Mouse (Mus musculus) ES-CJ7 (cell line): ENCODE data around the gene Lrp5.

Experiments used
- DNase-seq: peaks from one replicate; pipeline ENCODE4 v3.0.0; 2011; ENCODE audit warnings: low read depth, low spot score

The Lrp5 gene

DNA sequence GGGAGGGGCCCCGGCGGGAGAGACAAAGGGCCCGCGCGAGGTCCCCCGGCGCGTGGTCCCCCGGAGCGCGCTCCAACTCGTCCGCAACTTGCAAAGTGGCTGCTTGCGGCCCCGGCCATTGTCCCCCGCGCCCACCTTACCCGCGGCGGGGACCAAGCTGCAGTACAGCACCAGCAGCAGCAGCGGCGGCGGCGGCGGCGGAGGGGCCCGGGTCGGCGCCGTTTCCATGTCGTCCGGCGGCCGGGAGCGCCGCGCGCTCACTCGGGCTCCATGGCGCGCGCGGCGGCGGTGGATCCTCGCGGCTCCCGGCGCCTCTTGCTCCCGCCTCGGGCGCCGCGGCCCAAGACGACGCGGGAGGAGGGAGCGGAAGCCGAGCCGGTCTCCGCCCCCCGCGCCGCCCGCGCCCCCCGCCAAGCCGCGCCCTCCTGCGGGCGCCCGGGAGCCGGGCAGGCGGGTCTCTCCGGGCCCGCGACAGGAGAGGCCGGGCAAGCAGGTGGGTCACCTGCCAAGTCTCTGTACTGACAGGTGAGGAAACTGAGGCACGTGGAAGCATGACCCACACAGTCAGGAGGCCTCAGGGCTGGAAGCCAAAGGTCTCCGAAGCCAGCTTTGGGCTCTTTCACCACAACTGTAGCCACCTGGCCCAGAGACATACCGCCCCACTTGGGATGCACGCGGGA is at the start of gene Lrp5:
Gene Lrp5, minus strand, starts transcription at position 350 of the 680 bp plus-strand sequence.
- no peak for DNase-seq

DNA sequence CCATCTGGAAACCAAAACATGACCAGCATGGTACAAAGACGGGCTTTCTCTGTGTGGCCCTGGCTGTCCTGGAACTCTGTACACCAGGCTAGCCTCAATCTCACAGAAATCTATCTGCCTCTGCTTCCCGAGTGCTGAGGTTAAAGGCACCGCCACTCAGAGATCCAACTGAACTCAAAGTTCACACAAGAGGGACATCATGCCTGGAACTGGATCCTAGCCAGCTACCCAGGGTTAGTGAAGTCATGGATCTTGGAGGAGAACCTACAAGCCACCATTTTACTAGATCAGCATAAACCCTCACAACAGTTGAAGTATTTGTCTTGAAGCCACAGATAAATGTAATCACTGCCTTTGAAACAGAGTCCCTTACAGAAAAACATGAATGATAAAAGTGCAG is 49.6 kb upstream of the Lrp5 start:
- no peak for DNase-seq

DNA sequence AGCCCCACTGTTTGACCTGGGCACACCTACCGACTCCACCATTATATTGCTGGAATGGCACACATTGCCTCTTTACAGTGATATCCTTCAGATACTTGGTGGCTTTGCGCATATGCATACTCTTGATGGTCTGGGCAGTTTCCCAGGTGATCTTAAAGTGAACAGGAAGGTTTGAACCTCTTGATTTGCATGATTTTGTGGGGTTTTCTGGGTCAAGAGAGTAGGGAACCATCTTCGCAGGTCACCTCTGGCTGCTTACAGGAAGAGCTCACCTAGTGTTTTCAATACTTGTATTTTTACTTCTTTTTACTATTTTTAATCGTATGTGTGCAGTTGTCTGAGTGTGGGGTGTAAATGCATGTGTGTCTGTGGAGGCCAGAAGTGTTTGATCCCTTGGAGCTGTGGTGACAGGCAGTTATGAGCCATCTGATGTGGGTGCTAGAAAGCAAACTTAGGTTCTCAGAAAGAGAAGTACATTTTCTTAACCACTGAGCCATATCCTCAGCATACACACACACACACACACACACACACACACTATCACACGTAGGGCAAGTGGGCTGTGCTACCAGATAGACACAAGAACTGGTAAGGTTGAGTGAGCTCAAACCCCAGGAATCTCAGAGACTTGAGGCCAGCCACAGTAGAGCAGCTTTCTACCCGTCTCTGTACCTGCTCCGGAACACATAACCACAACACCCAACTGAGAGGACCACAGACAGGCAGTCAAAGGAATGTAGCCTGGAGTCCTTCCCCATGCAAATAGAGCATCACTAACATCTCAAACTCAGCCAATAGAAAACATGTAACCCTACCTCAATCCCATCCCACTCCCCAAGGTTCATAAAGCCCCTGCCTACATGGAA is 44.6 kb upstream of the Lrp5 start:
- DNase-seq = no peak

DNA sequence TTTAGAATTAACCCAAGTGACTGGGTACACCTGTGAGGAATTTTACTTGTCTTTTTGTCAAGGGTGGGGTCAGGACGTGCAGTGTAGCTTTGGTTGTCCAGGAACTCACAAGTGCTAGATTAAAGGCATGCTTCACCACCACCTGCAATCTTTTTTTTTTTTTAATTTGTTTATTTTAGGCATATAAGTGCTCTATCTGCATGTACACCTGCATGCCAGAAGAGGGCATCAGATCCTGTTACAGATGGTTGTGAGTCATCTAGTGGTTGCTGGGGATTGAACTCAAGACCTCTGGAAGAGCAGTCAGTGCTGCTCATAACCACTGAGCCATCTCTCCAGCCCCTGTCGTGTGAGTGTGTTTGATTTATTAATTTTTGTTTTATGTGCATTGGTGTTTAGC is 42.5 kb upstream of the Lrp5 start:
- peak; percentile 51 for DNase-seq

DNA sequence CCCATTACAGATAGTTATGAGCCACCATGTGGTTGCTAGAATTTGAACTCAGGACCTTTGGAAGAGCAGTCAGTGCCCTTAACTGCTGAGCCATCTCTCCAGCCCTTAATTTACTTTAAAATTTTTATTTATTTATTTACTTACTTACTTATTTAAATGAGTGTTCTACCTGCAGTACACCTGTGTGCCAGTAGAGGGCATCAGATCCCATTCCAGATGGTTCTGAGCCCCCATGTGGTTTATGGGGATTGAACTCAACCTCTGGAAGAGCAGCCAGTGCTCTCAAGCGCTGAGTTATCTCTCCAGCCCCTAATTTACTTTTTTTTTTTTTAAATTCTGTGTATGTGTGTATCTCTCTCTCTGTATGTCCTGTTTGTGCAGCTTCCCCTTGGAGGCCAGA is 38.4 kb upstream of the Lrp5 start:
- DNase-seq = peak; percentile 87

DNA sequence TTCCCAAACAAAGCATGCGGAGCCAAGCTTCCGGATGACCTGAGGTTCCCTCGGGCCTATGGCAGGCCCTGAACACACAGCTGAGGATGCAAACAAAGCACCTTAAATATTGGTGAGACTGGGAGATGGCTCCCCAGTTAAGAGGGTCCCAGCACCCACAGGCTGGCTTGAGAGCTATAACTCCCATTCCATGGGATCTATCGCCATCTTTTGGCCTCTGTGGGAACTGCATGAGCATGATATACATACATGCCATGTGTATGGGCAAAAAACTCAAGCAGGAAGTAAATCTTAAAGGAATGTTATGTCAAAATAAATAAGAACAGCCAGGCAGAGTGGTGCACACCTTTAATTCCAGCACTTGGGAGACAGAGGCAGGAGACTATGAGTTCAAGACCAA is 37.5 kb upstream of the Lrp5 start:
- peak; percentile 75 for DNase-seq

DNA sequence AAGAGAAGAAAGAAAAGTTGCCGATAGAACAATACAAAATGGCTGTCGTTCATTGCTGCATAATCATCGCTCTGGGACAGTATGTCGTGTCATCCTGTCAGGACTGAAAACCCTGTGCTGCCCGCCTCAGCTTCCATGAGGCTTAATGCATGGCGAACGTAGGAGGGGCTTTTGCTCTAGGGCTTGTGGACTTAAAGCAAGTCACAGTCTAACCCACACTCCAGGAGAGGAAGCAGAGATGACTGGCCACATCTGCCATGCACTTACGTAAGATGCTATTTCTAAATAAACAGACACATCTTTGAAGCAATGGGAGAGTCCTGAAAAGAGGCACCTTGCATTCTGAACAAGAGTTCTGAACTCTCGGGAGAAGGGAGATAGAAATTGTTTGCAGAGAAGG is 36.8 kb upstream of the Lrp5 start:
- DNase-seq = no peak

DNA sequence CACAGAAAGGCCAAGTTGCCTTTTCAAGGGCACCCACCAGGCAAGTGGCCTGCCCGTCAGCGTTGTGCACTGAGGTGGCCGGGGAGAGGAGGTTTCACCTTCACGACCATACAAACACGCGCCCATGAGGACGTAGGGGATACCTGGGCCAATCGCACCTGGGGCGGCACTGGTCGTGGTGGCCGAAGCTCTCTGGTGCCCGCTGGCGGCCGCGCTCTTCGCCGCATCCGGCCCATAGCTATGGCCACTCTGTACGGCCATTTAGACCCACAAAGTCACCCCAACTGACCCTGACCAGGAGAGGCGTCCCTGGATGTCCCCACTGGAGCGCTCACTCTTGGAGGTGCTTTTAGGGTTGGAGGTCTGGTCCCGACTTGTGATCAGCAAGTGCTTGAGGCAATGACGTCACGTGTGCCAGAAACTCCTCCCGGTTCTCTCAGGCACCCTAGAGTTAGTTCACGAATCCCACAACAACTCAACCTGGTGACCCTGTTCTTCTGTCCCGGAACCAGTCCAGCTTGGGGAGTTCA is 33.1 kb upstream of the Lrp5 start:
- peak; percentile 82 for DNase-seq

DNA sequence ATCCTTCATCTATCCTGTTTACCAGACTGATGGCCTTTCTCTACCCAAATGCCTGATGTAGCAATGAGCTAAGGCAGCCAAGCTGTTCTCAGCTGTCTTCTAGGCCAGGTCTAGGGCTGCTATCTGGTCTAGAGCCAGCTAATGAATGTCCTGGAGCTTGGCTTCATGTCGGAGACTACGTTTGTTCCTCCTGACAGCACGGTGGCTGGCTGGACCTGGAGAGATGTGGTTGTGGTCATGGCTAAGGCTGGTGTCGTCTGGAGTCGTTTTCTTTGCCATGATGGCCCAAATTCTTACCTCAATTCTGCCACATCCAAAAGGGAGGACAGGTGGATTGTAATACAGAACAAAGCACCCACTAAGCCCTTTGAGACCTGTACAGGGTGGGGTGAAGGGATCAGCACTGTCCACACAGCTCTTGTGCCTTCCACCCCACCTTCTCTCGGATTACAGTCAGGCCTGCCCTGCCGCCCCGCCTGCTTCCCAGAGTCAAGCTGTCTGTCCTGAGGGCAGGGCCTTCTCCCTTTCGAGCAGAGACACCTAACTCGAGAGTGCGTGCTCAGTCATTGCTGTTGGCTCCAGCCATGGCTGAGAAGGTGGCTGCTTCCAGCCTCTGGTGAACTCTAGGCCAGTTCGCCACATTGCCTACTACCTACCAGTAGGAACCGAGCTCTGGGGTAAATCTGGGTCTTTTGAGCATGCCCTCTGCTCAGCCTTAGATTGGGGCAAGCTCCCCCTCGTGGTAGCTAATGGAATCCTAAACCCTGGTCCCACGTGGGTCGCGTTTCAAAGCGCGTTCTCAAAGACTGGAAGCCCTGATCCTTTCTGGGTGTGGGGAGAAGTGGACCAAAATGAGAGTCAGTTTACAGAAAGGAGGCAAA is 32.4 kb upstream of the Lrp5 start:
- DNase-seq = peak; percentile 93

DNA sequence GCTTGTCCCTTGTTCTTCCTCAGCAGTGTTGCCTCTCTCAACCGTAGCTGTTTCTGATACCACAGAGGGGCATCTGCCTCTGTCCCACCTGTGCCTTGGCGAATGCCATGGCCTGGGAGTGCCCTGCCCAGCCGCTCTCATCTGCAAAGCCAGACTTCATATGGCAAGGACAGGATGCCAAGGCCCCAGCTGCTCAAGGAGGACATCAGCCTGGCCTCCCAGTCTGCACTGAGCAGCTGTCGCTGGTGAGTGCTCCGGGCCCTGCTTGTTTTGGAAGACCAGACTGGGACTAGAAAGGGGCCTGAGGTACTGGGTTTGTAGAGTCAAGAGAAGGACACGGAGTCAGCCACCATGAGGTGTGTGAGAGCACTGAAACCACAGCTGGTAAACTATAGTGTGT is 28.0 kb upstream of the Lrp5 start:
- no peak for DNase-seq

DNA sequence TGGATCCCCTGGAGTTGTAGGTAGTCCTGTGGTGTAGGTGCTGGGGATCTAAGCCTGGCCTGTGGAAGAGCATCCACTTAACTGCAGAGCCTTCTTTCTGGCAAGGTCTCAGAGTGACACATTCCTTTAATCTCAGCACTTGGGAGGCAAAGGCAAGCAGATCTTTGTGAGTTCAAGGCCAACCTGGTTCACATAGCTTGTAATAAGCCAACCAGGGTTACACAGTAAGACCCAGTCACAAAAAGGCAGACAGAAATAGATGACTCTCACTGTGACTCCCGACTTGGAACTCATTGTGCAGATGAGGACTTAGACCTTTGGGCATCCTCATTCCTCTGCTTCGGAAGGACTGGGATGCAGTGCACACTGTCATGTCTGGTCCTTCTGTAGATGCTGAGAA is 24.1 kb upstream of the Lrp5 start:
- no peak for DNase-seq

DNA sequence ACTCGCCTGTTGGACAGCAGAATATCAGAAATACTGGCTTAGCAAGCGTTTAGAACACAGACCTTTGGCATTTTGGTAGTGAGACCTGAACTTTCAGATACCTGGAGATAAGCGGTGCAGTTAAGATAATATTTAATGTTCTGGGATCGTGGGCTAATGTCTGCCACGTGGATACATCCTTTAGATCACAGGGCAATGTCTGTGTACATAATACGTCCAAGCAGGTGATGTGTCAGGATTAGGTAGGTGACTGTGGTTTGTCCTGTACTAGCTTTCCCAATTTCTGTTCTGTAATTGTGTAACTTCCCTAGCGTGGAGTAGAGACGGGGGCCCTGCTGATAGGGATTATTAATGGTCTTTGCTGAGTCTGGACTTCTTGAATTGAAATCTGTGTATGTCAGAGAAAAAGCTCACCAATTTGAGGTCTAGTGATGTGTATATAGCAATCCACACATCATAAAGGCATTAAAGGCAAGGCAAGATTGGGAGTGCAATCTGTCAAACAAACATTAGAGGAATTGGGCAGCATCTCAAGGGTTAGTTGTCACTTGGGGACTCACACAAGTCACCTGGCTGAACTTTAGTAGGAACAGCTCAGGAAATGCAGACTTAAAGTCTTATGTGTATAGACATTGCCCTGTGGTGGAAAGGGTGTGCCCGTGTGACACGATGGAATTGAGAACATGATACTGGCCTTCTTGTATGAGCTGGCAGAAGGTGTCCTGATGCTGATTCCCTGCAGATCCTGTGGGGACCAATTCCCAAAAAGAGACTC is 22.8 kb upstream of the Lrp5 start:
- DNase-seq = no peak

DNA sequence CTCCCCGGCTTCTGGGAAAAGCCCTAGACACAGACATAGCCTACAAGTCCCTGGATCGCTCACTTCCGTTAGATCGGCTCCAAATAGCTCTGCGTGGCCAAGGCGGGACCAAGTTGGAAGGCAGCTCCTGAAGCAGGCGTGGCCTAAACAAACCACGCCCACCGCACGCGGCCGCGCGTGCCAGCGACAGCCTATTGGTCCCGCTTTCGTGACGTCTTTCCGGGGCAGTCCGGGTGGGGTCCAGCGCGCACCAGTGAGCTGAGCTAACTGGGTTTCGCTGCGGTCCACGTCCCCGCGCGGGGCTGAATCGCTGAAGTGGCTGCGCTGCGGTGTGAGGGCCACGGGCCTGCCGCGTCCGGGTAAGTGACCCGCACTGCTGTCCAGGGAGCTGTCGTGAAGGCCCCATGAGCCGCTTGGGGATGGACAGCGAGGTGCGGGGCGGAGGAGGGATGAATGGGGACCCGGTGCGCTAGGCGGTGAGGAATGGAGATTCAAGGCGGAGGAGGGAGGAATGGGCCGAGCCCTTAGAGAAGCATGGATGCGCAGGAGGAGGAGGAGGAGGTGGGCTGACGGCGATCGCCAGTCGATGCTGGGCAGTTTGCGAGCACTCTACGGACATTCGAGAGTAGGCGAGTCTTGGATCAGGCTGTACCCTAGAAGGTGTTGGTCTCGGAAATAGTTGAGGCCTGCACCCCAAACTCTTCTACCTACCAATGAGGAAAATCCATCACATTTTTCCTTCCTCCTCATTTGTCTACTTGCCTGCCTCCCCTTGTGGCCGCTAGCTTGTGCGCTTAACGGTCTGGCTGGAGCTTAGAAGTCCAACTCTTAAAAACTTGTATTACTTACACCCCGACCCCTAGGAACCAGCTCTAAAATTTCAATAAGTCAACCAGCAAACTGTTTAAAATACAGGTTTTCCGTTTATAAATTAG is 22.0 kb upstream of the Lrp5 start, which contains the start of gene 1810055G02Rik:
Gene 1810055G02Rik, plus strand, starts transcription at position 216 of the 935 bp plus-strand sequence.
- DNase-seq = peak; percentile 98

DNA sequence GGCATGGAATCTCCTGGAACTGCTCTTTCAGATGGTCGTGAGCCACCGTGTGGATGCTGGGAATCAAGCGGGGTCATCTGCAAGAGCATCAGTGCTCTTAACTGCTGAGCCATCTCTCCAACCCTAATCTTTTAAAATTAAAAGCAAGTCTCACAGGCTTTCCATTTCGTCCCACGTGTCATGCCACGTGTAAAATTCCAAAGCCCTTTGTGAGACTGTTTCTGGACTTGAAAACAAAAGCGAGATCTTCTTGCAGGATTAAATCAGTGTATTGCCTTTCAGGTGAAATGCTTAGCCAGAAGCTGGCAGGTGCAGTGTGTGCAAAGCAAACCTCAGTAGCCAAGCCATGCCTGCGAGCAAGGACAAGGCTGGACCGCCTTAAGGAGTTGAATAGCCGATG is 21.2 kb upstream of the Lrp5 start:
- DNase-seq = no peak

DNA sequence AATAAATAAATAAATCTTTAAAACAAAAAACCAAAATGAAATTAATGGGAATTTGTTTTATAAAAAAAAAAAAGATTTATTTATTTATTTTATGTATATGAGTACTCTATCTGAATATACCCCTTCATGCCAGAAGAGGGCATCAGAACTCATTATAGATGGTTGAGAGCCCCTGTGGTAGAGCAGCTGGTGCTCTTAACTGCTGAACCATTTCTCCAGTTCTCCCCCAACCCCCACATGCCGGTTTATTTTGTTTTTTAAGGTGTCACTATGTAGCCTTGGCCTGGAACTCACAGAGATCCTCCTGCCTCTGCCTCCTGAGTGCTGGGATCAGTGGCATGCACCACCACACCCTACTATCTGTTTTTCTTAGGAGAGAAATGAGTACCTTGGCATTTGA is 19.9 kb upstream of the Lrp5 start:
- DNase-seq = no peak

DNA sequence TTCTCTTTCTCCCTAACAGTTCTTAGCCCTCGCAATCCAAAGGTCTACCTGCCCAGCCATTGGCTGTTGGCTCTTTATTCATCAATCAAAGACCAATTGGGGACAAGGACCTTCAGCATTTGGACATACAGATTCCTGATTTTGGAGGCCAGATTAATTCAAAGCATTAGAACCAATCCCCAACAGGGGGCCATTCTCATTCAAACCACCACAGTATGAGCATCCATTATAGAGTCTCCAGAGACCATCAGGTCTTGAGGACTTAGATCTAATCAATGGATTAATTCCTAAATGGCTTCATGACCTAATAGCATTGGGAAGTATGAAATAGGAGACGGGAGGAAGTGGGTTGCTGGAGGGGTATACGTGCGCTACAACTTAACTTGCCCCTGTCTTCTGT is 16.1 kb upstream of the Lrp5 start:
- no peak for DNase-seq

DNA sequence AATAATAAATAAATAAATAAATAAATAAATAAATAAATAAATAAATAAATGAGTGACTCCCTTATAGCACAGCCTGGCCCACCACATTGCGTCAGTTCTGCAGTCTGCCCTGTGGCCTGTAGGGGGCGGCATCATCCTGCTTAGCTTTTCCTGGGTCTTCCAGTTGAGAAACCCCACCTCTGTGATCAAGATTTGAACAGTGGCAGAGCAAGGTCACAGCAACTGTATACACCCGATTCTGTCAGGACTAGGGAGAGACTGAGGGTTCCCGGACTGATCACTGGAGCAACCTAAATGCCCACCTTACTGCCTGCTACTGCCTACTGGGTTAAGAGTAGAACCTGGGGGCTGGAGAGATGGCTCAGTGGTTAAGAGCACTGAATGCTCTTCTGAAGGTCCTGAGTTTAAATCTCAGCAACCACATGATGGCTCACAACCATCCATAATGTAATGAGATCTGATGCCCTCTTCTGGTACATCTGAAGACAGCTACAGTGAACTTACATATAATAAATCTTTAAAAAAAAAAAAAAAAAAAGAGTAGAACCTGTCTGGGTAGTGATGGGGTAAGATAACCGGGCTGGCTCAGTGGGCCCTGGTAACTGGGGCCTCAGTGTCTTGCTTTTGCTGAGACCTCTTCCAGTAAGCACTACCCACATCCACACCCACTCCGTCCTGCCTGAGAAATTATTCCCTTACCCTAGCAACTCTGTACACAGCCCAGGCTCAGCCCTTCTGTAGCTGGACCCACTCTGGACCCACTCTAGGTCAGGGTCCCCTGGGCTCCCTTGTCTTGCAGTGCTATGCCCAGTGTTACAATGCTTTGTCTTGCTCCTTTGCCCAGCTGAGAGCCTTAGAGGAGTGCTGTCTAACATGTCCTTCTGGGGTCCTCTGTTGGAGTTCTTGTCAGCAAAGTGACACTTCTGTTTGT is 13.4 kb upstream of the Lrp5 start:
- DNase-seq = peak; percentile 89

DNA sequence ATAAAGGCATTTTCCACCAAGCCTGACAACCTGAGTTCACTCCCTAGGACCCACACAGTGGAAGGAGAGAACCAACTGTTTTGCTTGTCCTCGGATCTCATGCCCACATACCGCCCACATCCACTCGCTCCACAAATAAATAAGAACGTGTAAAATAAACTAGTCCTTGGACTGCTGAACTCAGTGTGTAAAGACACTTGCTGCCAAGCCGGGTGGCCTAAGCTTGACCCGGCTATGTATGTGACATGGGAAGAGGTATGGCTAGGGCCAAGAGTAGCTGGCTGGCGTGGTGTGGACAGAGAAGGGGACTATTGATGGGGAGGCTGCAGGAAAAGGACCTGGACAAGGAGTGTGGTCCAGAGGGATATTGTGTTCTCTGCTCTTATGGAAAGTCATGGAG is 11.7 kb upstream of the Lrp5 start:
- no peak for DNase-seq

DNA sequence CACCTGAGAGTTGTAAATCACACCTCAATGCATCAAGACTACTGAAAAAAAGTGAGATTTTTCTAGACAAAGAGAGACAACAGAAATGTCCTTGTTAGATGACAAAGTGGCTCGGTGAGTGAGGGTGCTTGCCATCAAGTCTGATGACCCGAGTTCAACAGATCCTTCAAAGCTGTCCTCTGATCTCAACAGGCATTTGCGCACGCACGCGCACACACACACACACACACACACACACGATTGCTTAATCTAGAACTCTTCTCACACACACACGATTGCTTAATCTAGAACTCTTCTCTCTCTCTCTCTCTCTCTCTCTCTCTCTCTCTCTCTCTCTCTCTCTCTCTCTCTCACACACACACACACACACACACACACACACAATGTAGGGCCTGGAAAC is 9.6 kb upstream of the Lrp5 start:
- no peak for DNase-seq
